Mouse (Mus musculus) intestine, postnatal 0 days (tissue): ENCODE results near the gene Fam78a. TPM values are rescaled to one million over a fixed set of nuclear protein-coding genes. Genes with fewer than 3 reads are reported as not detected.
"Not testable (repeated sequence)": the region's sequence is repeated elsewhere in the genome, so short reads cannot be mapped to it uniquely, and the experiment has no call there.

Experiments used
- ATAC-seq: fragments of 200-750 bp; cut with Nextera tagmentation; 2 replicates; pipeline ENCODE4 v1.8.0; 2017; ENCODE audit warnings: mild to moderate bottlenecking, moderate TSS enrichment, moderate library complexity
- H3K27ac ChIP-seq: fragments of 300-500 bp; sonication (generic); 2 replicates; pipeline ENCODE4 v1.5.1; 2014; ENCODE audit warnings: mild to moderate bottlenecking, low read depth, low read length, moderate library complexity
- H3K27me3 ChIP-seq: fragments of 300-500 bp; sonication (generic); replicated peaks from 2 replicates; pipeline ENCODE4 v1.6.1; 2014; ENCODE audit warnings: low read length, mixed read lengths; ENCODE audit not compliant: control insufficient read depth, insufficient read depth
- H3K36me3 ChIP-seq: fragments of 300-500 bp; sonication (generic); 2 replicates; pipeline ENCODE4 v1.6.1; 2014; ENCODE audit warnings: mild to moderate bottlenecking, moderate library complexity; ENCODE audit not compliant: control insufficient read depth, insufficient read depth
- H3K4me1 ChIP-seq: fragments of 300-500 bp; sonication (generic); replicated peaks from 2 replicates; pipeline ENCODE4 v1.6.1; 2014; ENCODE audit warnings: antibody characterized with exemption, low read length, mixed read lengths; ENCODE audit not compliant: control insufficient read depth, insufficient read depth
- H3K4me2 ChIP-seq: fragments of 300-500 bp; sonication (generic); replicated peaks from 2 replicates; pipeline ENCODE4 v1.6.1; 2014; ENCODE audit warnings: low read depth, mild to moderate bottlenecking, moderate library complexity
- H3K4me3 ChIP-seq: fragments of 300-500 bp; sonication (generic); 2 replicates; pipeline ENCODE4 v1.5.1; 2014; ENCODE audit warnings: low read depth, low read length
- H3K9ac ChIP-seq: fragments of 300-500 bp; sonication (generic); 2 replicates; pipeline ENCODE4 v1.6.1; 2014; ENCODE audit warnings: mild to moderate bottlenecking, low read depth, low read length
- H3K9me3 ChIP-seq: fragments of 300-500 bp; sonication (generic); 2 replicates; pipeline ENCODE4 v1.6.1; 2016; ENCODE audit warnings: mixed run types; ENCODE audit not compliant: control insufficient read depth
- CTCF ChIP-seq: sonication (generic); IDR thresholded peaks from 2 replicates; pipeline ENCODE4 v1.5.1; 2016; ENCODE audit warnings: low read depth, mild to moderate bottlenecking, control low read depth, antibody characterized with exemption, moderate library complexity
- WGBS: fragments of 180-500 bp; shearing (Covaris S2); extraction: QIAGEN DNeasy Blood & Tissue Kit; methylation state at CpG from one replicate; pipeline ENCODE4 v1.1.7; 2014; 5-methylcytosine and 5-hydroxymethylcytosine counted together
- polyA plus RNA-seq: library from polyadenylated mRNA; unstranded; fragments of >200 nt; fragmentation: Nextera tagmentation; extraction: Ambion mirVana; gene quantifications from 2 replicates; pipeline ENCODE4 v1.2.1, GENCODE M21; 2015

Fam78a gene
- polyA plus RNA-seq, 1 experiment from 2014 or later: 6.2 TPM

- no peaks in the 10 kb centered on the region for H3K9me3 ChIP-seq
Observed at GRCm38 (mm10) chr2:32041087-32041486, 43.6 kb downstream of the Fam78a start.

DNA sequence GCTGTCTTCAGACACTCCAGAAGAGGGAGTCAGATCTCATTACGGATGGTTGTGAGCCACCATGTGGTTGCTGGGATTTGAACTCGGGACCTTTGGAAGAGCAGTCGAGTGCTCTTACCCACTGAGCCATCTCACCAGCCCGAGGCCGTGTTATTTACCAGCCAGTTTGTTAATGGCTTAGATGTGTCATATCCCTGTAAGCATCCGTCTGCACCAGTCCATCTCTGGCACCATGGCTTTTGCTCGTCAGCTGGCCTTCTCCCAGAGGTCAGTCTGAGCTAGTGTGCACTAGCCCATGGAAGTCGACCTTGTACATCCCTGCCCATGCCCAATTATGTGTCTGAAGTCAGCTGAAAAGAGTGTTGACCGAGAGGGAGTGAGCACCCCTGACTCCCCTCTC is 44.0 kb downstream of the Fam78a start:
- not testable (repeated sequence) for H3K9ac ChIP-seq, H3K4me3 ChIP-seq, H3K9me3 ChIP-seq, ATAC-seq, H3K4me2 ChIP-seq, H3K27ac ChIP-seq, H3K27me3 ChIP-seq, H3K4me1 ChIP-seq
- WGBS: 88% methylated on average over 9 of the region's 9 CpGs
- peaks cover 64% of the 10 kb centered on the region for H3K36me3 ChIP-seq

More at GRCm38 (mm10) chr2:32041087-32041486, 43.6 kb downstream of the Fam78a start:
- TF ChIP-seq CTCF: no peak
- no peaks in the 10 kb centered on the region for H3K4me1 ChIP-seq
- no peak overlapping the region for H3K27ac ChIP-seq
- peaks cover 66% of the 10 kb centered on the region for H3K36me3 ChIP-seq
- no peak overlapping the region for H3K9ac ChIP-seq
- no peaks in the 10 kb centered on the region for H3K27me3 ChIP-seq
- no peak overlapping the region for H3K4me3 ChIP-seq
- WGBS: 86% methylated on average over 2 of the region's 2 CpGs
- no peak for ATAC-seq
- no peak overlapping the region for H3K4me2 ChIP-seq

DNA sequence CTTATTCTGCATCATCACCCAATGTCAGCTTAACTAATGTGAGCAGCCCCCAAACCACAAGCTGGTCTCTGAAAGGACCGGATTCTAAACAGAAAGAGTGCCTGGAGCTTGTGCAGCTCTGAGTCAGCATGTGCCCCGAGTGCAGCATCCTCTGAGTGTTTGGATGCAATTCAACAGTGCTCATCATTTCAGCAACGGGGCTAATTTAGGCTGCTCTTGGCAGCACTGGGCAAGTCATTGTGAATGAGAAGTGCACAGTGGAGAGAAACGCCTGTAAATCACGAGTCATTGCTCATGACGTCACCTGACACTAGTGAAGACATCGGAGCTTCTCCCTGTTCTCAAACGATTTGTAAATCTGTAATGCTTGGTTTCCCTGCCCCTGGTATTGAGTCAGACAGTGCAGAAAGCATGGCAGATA is 46.0 kb downstream of the Fam78a start:
- TF ChIP-seq CTCF: no peak
- H3K4me3 ChIP-seq: no peak overlapping the region
- no peaks in the 10 kb centered on the region for H3K9me3 ChIP-seq
- H3K36me3 ChIP-seq: peaks cover 62% of the 10 kb centered on the region
- H3K4me1 ChIP-seq: no peaks in the 10 kb centered on the region
- ATAC-seq: no peak
- WGBS: 81% methylated on average over 8 of the region's 8 CpGs
- H3K4me2 ChIP-seq: no peak overlapping the region
- H3K9ac ChIP-seq: no peak overlapping the region
- no peak overlapping the region for H3K27ac ChIP-seq
- no peaks in the 10 kb centered on the region for H3K27me3 ChIP-seq

DNA sequence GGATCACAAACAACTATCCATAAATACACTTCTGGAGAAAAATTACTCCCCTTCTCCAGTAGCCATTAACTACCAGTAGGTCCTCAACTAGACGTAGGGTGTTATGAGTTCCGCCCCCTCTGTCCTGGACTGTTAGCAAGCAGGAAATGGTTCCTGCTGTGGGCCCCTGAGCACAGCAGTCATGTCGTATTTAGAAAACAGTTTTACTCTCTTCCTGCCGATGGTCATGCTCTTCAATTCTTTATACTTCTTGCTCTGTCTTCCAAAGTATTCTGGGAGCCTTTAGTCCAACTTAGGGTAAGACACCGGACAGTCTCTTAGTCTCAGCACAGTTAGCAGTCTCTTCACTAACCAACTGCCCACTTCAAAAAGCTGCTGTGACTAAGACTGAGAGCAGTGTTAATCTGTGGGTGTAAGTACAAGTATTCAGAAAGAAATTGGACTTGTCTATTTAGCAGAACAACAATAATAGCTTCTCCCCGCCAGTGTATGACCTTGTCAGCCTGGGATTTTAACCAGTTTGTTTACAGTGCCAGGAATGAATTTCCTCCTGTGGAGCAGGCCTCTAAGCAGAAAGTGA is 47.3 kb downstream of the Fam78a start:
- H3K9me3 ChIP-seq: no peaks in the 10 kb centered on the region
- TF ChIP-seq CTCF: no peak
- H3K9ac ChIP-seq: no peak overlapping the region
- H3K36me3 ChIP-seq: peaks cover 57% of the 10 kb centered on the region
- H3K4me1 ChIP-seq: no peaks in the 10 kb centered on the region
- 55% methylated on average over 6 of the region's 6 CpGs for WGBS
- H3K27me3 ChIP-seq: no peaks in the 10 kb centered on the region
- H3K4me3 ChIP-seq: no peak overlapping the region
- no peak for ATAC-seq
- no peak overlapping the region for H3K4me2 ChIP-seq
- H3K27ac ChIP-seq: no peak overlapping the region

DNA sequence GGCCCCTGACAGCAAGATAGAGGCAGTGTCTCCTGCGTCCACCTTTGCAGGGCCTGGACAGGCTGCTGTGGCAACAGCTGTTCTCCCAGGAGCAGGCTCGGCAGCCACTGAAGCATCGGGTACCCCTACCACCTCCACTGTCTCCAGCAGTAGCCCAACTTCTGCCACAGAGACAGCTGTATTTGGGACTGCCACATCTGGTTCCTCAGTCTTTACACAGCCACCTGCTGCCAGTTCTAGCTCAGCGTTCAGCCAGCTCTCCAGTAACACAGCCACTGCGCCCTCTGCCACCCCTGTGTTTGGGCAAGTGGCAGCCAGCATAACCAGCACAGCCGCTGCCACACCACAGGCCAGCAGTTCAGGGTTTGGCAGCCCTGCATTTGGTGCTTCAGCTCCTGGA is 50.5 kb downstream of the Fam78a start:
- H3K36me3 ChIP-seq: peaks cover 59% of the 10 kb centered on the region
- ATAC-seq: no peak
- no peaks in the 10 kb centered on the region for H3K9me3 ChIP-seq
- no peaks in the 10 kb centered on the region for H3K4me1 ChIP-seq
- 96% methylated on average over 6 of the region's 6 CpGs for WGBS
- no peaks in the 10 kb centered on the region for H3K27me3 ChIP-seq
- H3K9ac ChIP-seq: no peak overlapping the region
- no peak for TF ChIP-seq CTCF
- H3K27ac ChIP-seq: no peak overlapping the region
- H3K4me3 ChIP-seq: no peak overlapping the region
- H3K4me2 ChIP-seq: no peak overlapping the region

DNA sequence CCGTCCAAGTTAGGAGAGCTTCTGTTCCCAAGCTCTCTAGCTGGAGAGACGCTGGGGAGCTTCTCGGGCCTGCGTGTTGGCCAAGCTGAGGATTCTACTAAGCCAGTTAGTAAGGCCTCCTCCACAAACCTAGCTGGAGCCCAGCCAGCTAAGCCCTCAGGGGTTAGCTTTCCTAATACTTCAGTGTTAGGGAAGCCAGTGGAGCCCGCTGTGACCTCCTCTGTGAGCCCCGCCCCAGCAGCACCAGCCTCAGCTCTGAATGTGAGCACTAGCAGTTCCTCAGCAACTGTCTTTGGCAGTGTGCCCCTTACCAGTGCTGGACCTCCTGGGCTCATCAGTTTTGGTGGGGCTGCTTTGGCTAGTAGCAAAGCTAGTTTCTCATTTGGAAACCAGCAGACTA is 51.2 kb downstream of the Fam78a start:
- Histone ChIP-seq H3K27ac (no peak overlapping the region), H3K9me3 (no peaks in the 10 kb centered on the region), H3K4me3 (no peak overlapping the region), H3K4me2 (no peak overlapping the region), H3K36me3 (peaks cover 57% of the 10 kb centered on the region), H3K4me1 (no peaks in the 10 kb centered on the region), H3K9ac (no peak overlapping the region), H3K27me3 (no peaks in the 10 kb centered on the region)
- ATAC-seq: no peak
- TF ChIP-seq CTCF: no peak
- WGBS: 90% methylated on average over 6 of the region's 6 CpGs

- TF ChIP-seq CTCF: no peak
- H3K27ac ChIP-seq: no peak overlapping the region
- H3K27me3 ChIP-seq: no peaks in the 10 kb centered on the region
- ATAC-seq: no peak
- WGBS: 76% methylated on average over 3 of the region's 3 CpGs
- H3K4me2 ChIP-seq: no peak overlapping the region
- no peak overlapping the region for H3K9ac ChIP-seq
- H3K9me3 ChIP-seq: no peaks in the 10 kb centered on the region
- H3K4me3 ChIP-seq: no peak overlapping the region
- no peaks in the 10 kb centered on the region for H3K4me1 ChIP-seq
- peaks cover 68% of the 10 kb centered on the region for H3K36me3 ChIP-seq
Observed at GRCm38 (mm10) chr2:32029636-32030035, 55.0 kb downstream of the Fam78a start.
